Mouse (Mus musculus) liver, embryonic 11.5 days (tissue): ENCODE data around the gene C1qtnf2. TPM values are rescaled to one million over a fixed set of nuclear protein-coding genes. Genes with fewer than 3 reads are reported as not detected.

Experiments
- ATAC-seq: fragments of 200-750 bp; cut with Nextera tagmentation; replicated peaks from 2 replicates; pipeline ENCODE4 v1.8.0; 2017; ENCODE audit warnings: moderate number of reproducible peaks, mild to moderate bottlenecking, moderate TSS enrichment, moderate library complexity; ENCODE audit not compliant: low FRiP score
- DNase-seq: peaks from one replicate; pipeline ENCODE4 v3.0.0-alpha.2; 2017; ENCODE audit warnings: low spot score
- H3K27ac ChIP-seq: fragments of 300-500 bp; sonication (generic); 2 replicates; pipeline ENCODE4 v1.5.1; 2014; ENCODE audit warnings: mild to moderate bottlenecking, low read depth, low read length, control low read depth
- H3K27me3 ChIP-seq: fragments of 300-500 bp; sonication (generic); replicated peaks from 2 replicates; pipeline ENCODE4 v1.6.1; 2014; ENCODE audit warnings: low read length, mixed read lengths; ENCODE audit not compliant: control insufficient read depth, insufficient read depth
- H3K36me3 ChIP-seq: fragments of 300-500 bp; sonication (generic); 2 replicates; pipeline ENCODE4 v1.6.1; 2014; ENCODE audit warnings: mild to moderate bottlenecking, low read length, moderate library complexity, mixed read lengths; ENCODE audit not compliant: control insufficient read depth, insufficient read depth
- H3K4me1 ChIP-seq: fragments of 300-500 bp; sonication (generic); replicated peaks from 2 replicates; pipeline ENCODE4 v1.6.1; 2014; ENCODE audit warnings: low read length, mixed read lengths; ENCODE audit not compliant: control insufficient read depth, insufficient read depth
- H3K4me2 ChIP-seq: fragments of 300-500 bp; sonication (generic); 2 replicates; pipeline ENCODE4 v1.6.1; 2014; ENCODE audit warnings: mild to moderate bottlenecking, control low read depth, moderate library complexity
- H3K4me3 ChIP-seq: fragments of 300-500 bp; sonication (generic); 2 replicates; pipeline ENCODE4 v1.5.1; 2014; ENCODE audit warnings: low read depth, low read length, control low read depth
- H3K9ac ChIP-seq: fragments of 300-500 bp; sonication (generic); 2 replicates; pipeline ENCODE4 v1.6.1; 2014; ENCODE audit warnings: low read depth, low read length, control low read depth
- H3K9me3 ChIP-seq: fragments of 300-500 bp; sonication (generic); 2 replicates; pipeline ENCODE4 v1.6.1; 2016; ENCODE audit warnings: low read length, inconsistent platforms, mixed read lengths; ENCODE audit not compliant: control insufficient read depth
- WGBS: fragments of 180-500 bp; shearing (Covaris S2); extraction: QIAGEN DNeasy Blood & Tissue Kit; methylation state at CpG from one replicate; pipeline ENCODE4 v1.1.7; 2014; 5-methylcytosine and 5-hydroxymethylcytosine counted together
- polyA plus RNA-seq: library from polyadenylated mRNA; unstranded; fragments of >200 nt; fragmentation: Nextera tagmentation; extraction: Ambion mirVana; gene quantifications from 2 replicates; pipeline ENCODE4 v1.2.1, GENCODE M21; 2014

The C1qtnf2 gene
- polyA plus RNA-seq, 1 experiment from 2014 or later, result 0.82 TPM

- no peaks in the 10 kb centered on the region for H3K4me1 ChIP-seq
- H3K36me3 ChIP-seq, result peaks cover 50% of the 10 kb centered on the region
- no peak overlapping the region for H3K4me3 ChIP-seq
- DNase-seq, result no peak
- 93% methylated on average over 13 of the region's 13 CpGs for WGBS
- H3K9ac ChIP-seq, result no peak overlapping the region
- no peaks in the 10 kb centered on the region for H3K27me3 ChIP-seq
- ATAC-seq, result no peak
- H3K4me2 ChIP-seq, result no peak overlapping the region
- H3K27ac ChIP-seq, result no peak overlapping the region
- H3K9me3 ChIP-seq, result no peaks in the 10 kb centered on the region
Measured at GRCm38 (mm10) chr11:43443183-43443582, 30.9 kb upstream of the C1qtnf2 start.

- H3K27ac ChIP-seq, result no peak overlapping the region
- no peak for DNase-seq
- 81% methylated on average over 2 of the region's 2 CpGs for WGBS
Measured at GRCm38 (mm10) chr11:43449916-43450315, 24.2 kb upstream of the C1qtnf2 start.

DNA sequence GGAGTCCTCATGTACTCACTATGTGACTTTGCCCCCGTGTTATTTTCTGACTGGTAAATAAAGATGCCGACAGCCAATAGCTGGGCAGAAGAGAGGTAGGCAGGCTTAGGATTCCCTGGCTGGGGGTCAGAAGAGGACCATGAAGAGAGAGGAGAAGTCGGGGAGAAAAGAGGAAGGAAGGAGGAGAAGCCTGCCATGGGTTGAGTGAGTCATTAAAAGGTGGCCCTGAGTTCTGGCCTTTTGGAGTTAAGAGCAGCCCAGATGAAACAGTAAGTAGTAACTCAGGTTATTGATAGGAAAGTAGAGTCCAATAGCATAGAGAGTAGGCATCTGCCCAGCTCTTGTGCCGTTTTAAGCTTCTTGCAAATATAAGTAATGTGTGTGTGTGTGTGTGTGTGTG is 22.8 kb upstream of the C1qtnf2 start:
- H3K4me1 ChIP-seq, result no peaks in the 10 kb centered on the region
- no peaks in the 10 kb centered on the region for H3K27me3 ChIP-seq
- no peak overlapping the region for H3K9ac ChIP-seq
- H3K4me3 ChIP-seq, result no peak overlapping the region
- H3K9me3 ChIP-seq, result no peaks in the 10 kb centered on the region
- ATAC-seq (no peak), DNase-seq (no peak)
- H3K4me2 ChIP-seq, result no peak overlapping the region
- peaks cover 4% of the 10 kb centered on the region; the same call in 1 of the 2 replicates for H3K36me3 ChIP-seq
- no peak overlapping the region for H3K27ac ChIP-seq
- WGBS, result 47% methylated on average over 4 of the region's 4 CpGs

More at GRCm38 (mm10) chr11:43449916-43450315, 24.2 kb upstream of the C1qtnf2 start:
- peaks cover 15% of the 10 kb centered on the region; the same call in 1 of the 2 replicates for H3K36me3 ChIP-seq
- H3K4me3 ChIP-seq, result no peak overlapping the region
- ATAC-seq, result no peak
- no peak overlapping the region for H3K4me2 ChIP-seq
- no peaks in the 10 kb centered on the region for H3K27me3 ChIP-seq
- H3K9me3 ChIP-seq, result no peaks in the 10 kb centered on the region
- H3K4me1 ChIP-seq, result no peaks in the 10 kb centered on the region
- H3K9ac ChIP-seq, result no peak overlapping the region

DNA sequence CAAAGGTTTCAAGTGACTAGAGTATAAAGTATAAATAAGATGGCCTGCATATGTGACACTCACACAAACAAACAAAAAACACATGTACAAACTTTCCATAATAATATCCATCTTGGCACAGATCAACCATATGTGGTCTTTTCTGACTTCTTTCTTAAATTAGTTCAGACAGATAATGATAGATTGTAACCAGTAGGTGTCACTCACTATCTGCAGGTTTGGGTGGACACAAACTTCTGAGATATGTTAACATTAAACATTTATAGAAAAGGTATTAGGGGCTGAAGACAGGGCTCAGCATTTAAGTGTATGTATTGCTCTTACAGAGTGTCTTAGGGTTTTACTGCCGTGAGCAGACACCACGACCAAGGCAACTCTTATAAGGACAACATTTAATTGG is 21.8 kb upstream of the C1qtnf2 start:
- WGBS, result 65% methylated on average over 2 of the region's 2 CpGs
- Histone ChIP-seq H3K36me3 (peaks cover 2% of the 10 kb centered on the region; the same call in 1 of the 2 replicates), H3K9ac (no peak overlapping the region), H3K9me3 (no peaks in the 10 kb centered on the region), H3K27ac (no peak overlapping the region), H3K4me1 (no peaks in the 10 kb centered on the region), H3K4me3 (no peak overlapping the region), H3K27me3 (no peaks in the 10 kb centered on the region), H3K4me2 (no peak overlapping the region)
- ATAC-seq (no peak), DNase-seq (no peak)

DNA sequence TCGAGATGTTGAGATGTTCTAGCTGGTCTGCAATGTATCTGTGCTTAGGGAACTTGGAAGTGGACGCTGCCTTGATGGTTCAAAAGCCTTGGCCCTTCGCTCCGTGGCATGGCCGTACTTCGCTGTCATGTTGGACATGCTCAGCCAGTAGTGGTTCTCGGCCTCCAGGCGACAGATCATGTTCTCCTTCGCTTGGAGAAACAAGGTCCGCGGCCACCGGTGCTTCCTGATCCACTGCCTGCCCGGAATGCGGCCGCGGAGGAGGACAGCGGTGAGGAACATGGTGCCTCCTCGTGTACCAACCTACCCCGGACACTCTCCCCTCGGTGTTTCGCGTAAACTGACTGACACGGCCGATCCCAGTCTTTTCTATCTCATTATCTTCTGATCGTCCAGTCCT is 10.9 kb upstream of the C1qtnf2 start:
- no peaks in the 10 kb centered on the region for H3K27me3 ChIP-seq
- no peak for DNase-seq
- no peak overlapping the region for H3K9ac ChIP-seq
- no peak overlapping the region for H3K4me3 ChIP-seq
- ATAC-seq, result no peak
- H3K4me1 ChIP-seq, result no peaks in the 10 kb centered on the region
- WGBS, result 88% methylated on average over 25 of the region's 25 CpGs
- no peaks in the 10 kb centered on the region for H3K36me3 ChIP-seq
- H3K9me3 ChIP-seq, result no peaks in the 10 kb centered on the region
- H3K4me2 ChIP-seq, result no peak overlapping the region
- no peak overlapping the region for H3K27ac ChIP-seq

GRCm38 (mm10) chr11:43470118-43470517 is 4.0 kb upstream of the C1qtnf2 start:
- H3K4me1 ChIP-seq, result peaks cover 7% of the 10 kb centered on the region; the same call in 1 of the 2 replicates
- H3K4me2 ChIP-seq, result no peak overlapping the region
- no peaks in the 10 kb centered on the region for H3K36me3 ChIP-seq
- H3K27me3 ChIP-seq, result peaks cover 6% of the 10 kb centered on the region; the same call in 1 of the 2 replicates
- 34% methylated on average over 5 of the region's 5 CpGs for WGBS
- H3K4me3 ChIP-seq, result no peak overlapping the region
- no peak overlapping the region for H3K27ac ChIP-seq
- ATAC-seq (no peak), DNase-seq (no peak)
- H3K9me3 ChIP-seq, result no peaks in the 10 kb centered on the region
- no peak overlapping the region for H3K9ac ChIP-seq

GRCm38 (mm10) chr11:43470881-43471820 is 2.9 kb upstream of the C1qtnf2 start:
- no peak for ATAC-seq

DNA sequence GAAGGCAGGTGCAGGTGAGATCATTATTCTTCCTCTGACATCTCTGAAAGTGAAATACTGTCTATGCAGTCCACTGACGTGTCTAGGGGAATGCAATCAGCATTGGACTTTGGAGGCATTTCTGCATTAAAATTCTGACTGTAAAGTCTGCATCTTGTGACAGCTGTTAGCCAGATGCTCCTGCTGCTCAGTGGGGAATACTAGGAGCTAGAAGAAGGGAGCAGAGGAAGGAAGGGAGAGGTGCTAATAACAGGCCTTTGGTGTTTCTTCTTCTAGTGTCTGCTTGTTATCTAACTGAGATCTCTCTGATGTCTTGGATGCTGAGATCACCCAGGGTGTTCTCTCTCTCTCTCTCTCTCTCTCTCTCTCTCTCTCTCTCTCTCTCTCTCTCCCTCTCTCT is 961 bp upstream of the C1qtnf2 start:
- Histone ChIP-seq H3K9me3 (no peaks in the 10 kb centered on the region), H3K4me1 (peaks cover 9% of the 10 kb centered on the region; the same call in 1 of the 2 replicates), H3K27me3 (peaks cover 6% of the 10 kb centered on the region; the same call in 1 of the 2 replicates), H3K9ac (no peak overlapping the region), H3K4me3 (no peak overlapping the region), H3K4me2 (no peak overlapping the region), H3K36me3 (no peaks in the 10 kb centered on the region), H3K27ac (no peak overlapping the region)
- WGBS, result 67% methylated on average over 1 of the region's 1 CpGs
- ATAC-seq, result no peak
- DNase-seq, result no peak

More at GRCm38 (mm10) chr11:43470881-43471820, 2.9 kb upstream of the C1qtnf2 start:
- 73% methylated on average over 6 of the region's 6 CpGs for WGBS
- Histone ChIP-seq H3K27me3 (peaks cover 6% of the 10 kb centered on the region; the same call in 1 of the 2 replicates), H3K4me2 (no peak overlapping the region), H3K4me3 (no peak overlapping the region), H3K36me3 (no peaks in the 10 kb centered on the region), H3K9me3 (no peaks in the 10 kb centered on the region), H3K27ac (no peak overlapping the region), H3K4me1 (peaks cover 9% of the 10 kb centered on the region; the same call in 1 of the 2 replicates), H3K9ac (no peak overlapping the region)
- DNase-seq, result no peak
